Mouse (Mus musculus): ENCODE data around the gene 2900026A02Rik. TPM values are rescaled to one million over a fixed set of nuclear protein-coding genes. Genes with fewer than 3 reads are reported as not detected.

2900026A02Rik gene
- total and polyA plus RNA-seq, 3 experiments: 0.05 TPM; not detected in 2

- H3K27me3 ChIP-seq (ENCODE audit: insufficient read depth, low read length): no peaks in the 10 kb centered on the region; the same call in 1 of the 2 replicates
- no peaks in the 10 kb centered on the region for H3K36me3 ChIP-seq (replicated peaks)
- peaks cover 88% of the 10 kb centered on the region for H3K9me3 ChIP-seq (replicated peaks)
- DNase-seq (ENCODE audit: low spot score) (no peak), ATAC-seq (ENCODE audit: extremely low read depth, insufficient number of reproducible peaks, low FRiP score, poor library complexity, severe bottlenecking) (no peak)
- no peaks in the 10 kb centered on the region for H3K4me1 ChIP-seq (ENCODE audit: insufficient read depth, low read depth, low read length)
- H3K4me3 ChIP-seq (ENCODE audit: low read depth, low read length): no peak overlapping the region
- TF ChIP-seq TAL1 (conservative IDR thresholded peaks at IDR 0.05; ENCODE audit: low read depth, low read length) (no peak), GATA1 (IDR thresholded peaks at IDR 0.05; ENCODE audit: borderline replicate concordance, low read length) (no peak), CTCF (IDR thresholded peaks at IDR 0.05; ENCODE audit: low read depth, low read length) (no peak), GATA2 (IDR thresholded peaks at IDR 0.05; ENCODE audit: borderline replicate concordance, low read depth, low read length) (no peak)
These were observed 23.9 kb downstream of the 2900026A02Rik start for GRCm38 (mm10) chr5:113196916-113197794.

GRCm38 (mm10) chr5:113195907-113196306 lies 25.1 kb downstream of the 2900026A02Rik start:
- Histone ChIP-seq H3K4me3 (ENCODE audit: low read depth, low read length) (no peak overlapping the region), H3K36me3 (replicated peaks) (no peaks in the 10 kb centered on the region), H3K9me3 (replicated peaks) (peaks cover 93% of the 10 kb centered on the region), H3K27me3 (ENCODE audit: insufficient read depth, low read length) (peaks cover 3% of the 10 kb centered on the region; the same call in 1 of the 2 replicates), H3K4me1 (ENCODE audit: insufficient read depth, low read depth, low read length) (no peaks in the 10 kb centered on the region)
- TF ChIP-seq TAL1 (conservative IDR thresholded peaks at IDR 0.05; ENCODE audit: low read depth, low read length): no peak
- TF ChIP-seq CTCF (IDR thresholded peaks at IDR 0.05; ENCODE audit: low read depth, low read length): no peak
- no peak for TF ChIP-seq POLR2AphosphoS5 (IDR thresholded peaks at IDR 0.05; ENCODE audit: insufficient replicate concordance, low read depth, low read length)
- TF ChIP-seq GATA1 (IDR thresholded peaks at IDR 0.05; ENCODE audit: borderline replicate concordance, low read length): no peak
- no peak for TF ChIP-seq GATA2 (IDR thresholded peaks at IDR 0.05; ENCODE audit: borderline replicate concordance, low read depth, low read length)
- no peak for DNase-seq (ENCODE audit: low spot score)
- ATAC-seq (ENCODE audit: extremely low read depth, insufficient number of reproducible peaks, low FRiP score, poor library complexity, severe bottlenecking): no peak

GRCm38 (mm10) chr5:113195451-113195850 lies 25.6 kb downstream of the 2900026A02Rik start:
- ATAC-seq (ENCODE audit: extremely low read depth, insufficient number of reproducible peaks, low FRiP score, poor library complexity, severe bottlenecking) (no peak), DNase-seq (ENCODE audit: low spot score) (no peak)
- Histone ChIP-seq H3K27me3 (ENCODE audit: insufficient read depth, low read length) (peaks cover 3% of the 10 kb centered on the region; the same call in 1 of the 2 replicates), H3K9me3 (replicated peaks) (peaks cover 94% of the 10 kb centered on the region), H3K4me1 (ENCODE audit: insufficient read depth, low read depth, low read length) (no peaks in the 10 kb centered on the region), H3K4me3 (ENCODE audit: low read depth, low read length) (no peak overlapping the region), H3K36me3 (replicated peaks) (no peaks in the 10 kb centered on the region)
- TF ChIP-seq GATA2 (IDR thresholded peaks at IDR 0.05; ENCODE audit: borderline replicate concordance, low read depth, low read length) (no peak), GATA1 (IDR thresholded peaks at IDR 0.05; ENCODE audit: borderline replicate concordance, low read length) (no peak)

GRCm38 (mm10) chr5:113193762-113194161 lies 27.3 kb downstream of the 2900026A02Rik start:
- Histone ChIP-seq H3K4me1 (ENCODE audit: insufficient read depth, low read depth, low read length) (no peaks in the 10 kb centered on the region), H3K36me3 (replicated peaks) (no peaks in the 10 kb centered on the region), H3K9me3 (replicated peaks) (peaks cover 97% of the 10 kb centered on the region), H3K4me3 (ENCODE audit: low read depth, low read length) (peak overlapping the region; percentile 27; the same call in 1 of the 2 replicates), H3K27me3 (ENCODE audit: insufficient read depth, low read length) (peaks cover 3% of the 10 kb centered on the region; the same call in 1 of the 2 replicates)
- DNase-seq (ENCODE audit: low spot score): no peak
- TF ChIP-seq TAL1 (conservative IDR thresholded peaks at IDR 0.05; ENCODE audit: low read depth, low read length) (no peak), CTCF (IDR thresholded peaks at IDR 0.05; ENCODE audit: low read depth, low read length) (no peak), GATA1 (IDR thresholded peaks at IDR 0.05; ENCODE audit: borderline replicate concordance, low read length) (no peak), POLR2AphosphoS5 (IDR thresholded peaks at IDR 0.05; ENCODE audit: insufficient replicate concordance, low read depth, low read length) (no peak), GATA2 (IDR thresholded peaks at IDR 0.05; ENCODE audit: borderline replicate concordance, low read depth, low read length) (no peak)
- no peak for ATAC-seq (ENCODE audit: extremely low read depth, insufficient number of reproducible peaks, low FRiP score, poor library complexity, severe bottlenecking)

GRCm38 (mm10) chr5:113191901-113192300 lies 29.1 kb downstream of the 2900026A02Rik start:
- no peak for TF ChIP-seq POLR2AphosphoS5 (IDR thresholded peaks at IDR 0.05; ENCODE audit: insufficient replicate concordance, low read depth, low read length)
- TF ChIP-seq CTCF (IDR thresholded peaks at IDR 0.05; ENCODE audit: low read depth, low read length): no peak
- no peak for TF ChIP-seq TAL1 (conservative IDR thresholded peaks at IDR 0.05; ENCODE audit: low read depth, low read length)
- no peak for TF ChIP-seq GATA2 (IDR thresholded peaks at IDR 0.05; ENCODE audit: borderline replicate concordance, low read depth, low read length)
- TF ChIP-seq GATA1 (IDR thresholded peaks at IDR 0.05; ENCODE audit: borderline replicate concordance, low read length): no peak
- Histone ChIP-seq H3K4me3 (ENCODE audit: low read depth, low read length) (no peak overlapping the region), H3K36me3 (replicated peaks) (no peaks in the 10 kb centered on the region), H3K9me3 (replicated peaks) (peaks cover 100% of the 10 kb centered on the region), H3K4me1 (ENCODE audit: insufficient read depth, low read depth, low read length) (no peaks in the 10 kb centered on the region), H3K27me3 (ENCODE audit: insufficient read depth, low read length) (peaks cover 3% of the 10 kb centered on the region; the same call in 1 of the 2 replicates)
- DNase-seq (ENCODE audit: low spot score) (no peak), ATAC-seq (ENCODE audit: extremely low read depth, insufficient number of reproducible peaks, low FRiP score, poor library complexity, severe bottlenecking) (no peak)

GRCm38 (mm10) chr5:113190558-113190957 lies 30.5 kb downstream of the 2900026A02Rik start:
- no peak for TF ChIP-seq CTCF (IDR thresholded peaks at IDR 0.05; ENCODE audit: low read depth, low read length)
- no peak for TF ChIP-seq POLR2AphosphoS5 (IDR thresholded peaks at IDR 0.05; ENCODE audit: insufficient replicate concordance, low read depth, low read length)
- H3K9me3 ChIP-seq (replicated peaks): peaks cover 97% of the 10 kb centered on the region
- DNase-seq (ENCODE audit: low spot score) (no peak), ATAC-seq (ENCODE audit: extremely low read depth, insufficient number of reproducible peaks, low FRiP score, poor library complexity, severe bottlenecking) (no peak)
- H3K4me3 ChIP-seq (ENCODE audit: low read depth, low read length): peak overlapping the region; percentile 2; the same call in 1 of the 2 replicates
- peaks cover 3% of the 10 kb centered on the region; the same call in 1 of the 2 replicates for H3K27me3 ChIP-seq (ENCODE audit: insufficient read depth, low read length)
- no peaks in the 10 kb centered on the region for H3K36me3 ChIP-seq (replicated peaks)
- H3K4me1 ChIP-seq (ENCODE audit: insufficient read depth, low read depth, low read length): no peaks in the 10 kb centered on the region
